Mouse (Mus musculus): Measurements from ENCODE around the gene Os9. TPM values are rescaled to one million over a fixed set of nuclear protein-coding genes. Genes with fewer than 3 reads are reported as not detected.
"Not testable (repeated sequence)": the region's sequence is repeated elsewhere in the genome, so short reads cannot be mapped to it uniquely, and the experiment has no call there.

Gene Os9
- total and polyA plus RNA-seq, 2 experiments from 2014 or later: 119 to 128 TPM

- Histone ChIP-seq H3K27ac (peak within 1 kb of the TSS; percentile 92), H3K36me3 (ENCODE audit: insufficient read depth, low read length) (peaks cover 36% of the 10 kb centered on the region), H3K9ac (replicated peaks; ENCODE audit: low read length) (peak within 1 kb of the TSS; percentile 97), H3K4me1 (ENCODE audit: insufficient read depth, low read length) (peaks cover 12% of the 10 kb centered on the region; the same call in 1 of the 2 replicates), H3K9me3 (ENCODE audit: low read length) (no peaks in the 10 kb centered on the region), H3K4me2 (ENCODE audit: low read depth, low read length) (peak within 1 kb of the TSS; percentile 79), H3K27me3 (ENCODE audit: insufficient read depth, low read length) (no peaks in the 10 kb centered on the region), H3K4me3 (ENCODE audit: low read length) (peak within 1 kb of the TSS; percentile 80)
- TF ChIP-seq CTCF (IDR thresholded peaks at IDR 0.05; ENCODE audit: low read depth): peak; percentile 31; the same call in 1 of the 2 replicates
- DNase-seq (ENCODE audit: low spot score): peak; percentile 99
- under 1% methylated on average over 45 of the region's 46 CpGs for WGBS
- peak; percentile 94 for ATAC-seq
Observed at GRCm38 (mm10) chr10:127063239-127063872, 57.6 kb downstream of the Os9 start, which contains the start of gene Cdk4. Gene Cdk4 (plus strand): TSS chr10:127063534.

- H3K4me3 ChIP-seq (ENCODE audit: low read length): no peak overlapping the region
- H3K9me3 ChIP-seq (ENCODE audit: low read length): no peaks in the 10 kb centered on the region
- DNase-seq (ENCODE audit: low spot score): no peak
- ATAC-seq: no peak
- peaks cover 12% of the 10 kb centered on the region; the same call in 1 of the 2 replicates for H3K4me1 ChIP-seq (ENCODE audit: insufficient read depth, low read length)
- peak overlapping the region; percentile 68; the same call in 1 of the 2 replicates for H3K27ac ChIP-seq
- 76% methylated on average over 5 of the region's 5 CpGs for WGBS
- no peak for TF ChIP-seq CTCF (IDR thresholded peaks at IDR 0.05; ENCODE audit: low read depth)
- H3K36me3 ChIP-seq (ENCODE audit: insufficient read depth, low read length): peaks cover 31% of the 10 kb centered on the region
- H3K9ac ChIP-seq (replicated peaks; ENCODE audit: low read length): no peak overlapping the region
- H3K4me2 ChIP-seq (ENCODE audit: low read depth, low read length): peak overlapping the region; percentile 53
- H3K27me3 ChIP-seq (ENCODE audit: insufficient read depth, low read length): no peaks in the 10 kb centered on the region
Observed at GRCm38 (mm10) chr10:127062503-127062902, 58.4 kb downstream of the Os9 start.

GRCm38 (mm10) chr10:127062101-127062500, 58.8 kb downstream of the Os9 start:
- Histone ChIP-seq H3K4me1 (ENCODE audit: insufficient read depth, low read length) (peaks cover 12% of the 10 kb centered on the region; the same call in 1 of the 2 replicates), H3K36me3 (ENCODE audit: insufficient read depth, low read length) (peaks cover 31% of the 10 kb centered on the region)
- not testable (repeated sequence) for DNase-seq (ENCODE audit: low spot score); H3K4me3 ChIP-seq (ENCODE audit: low read length); H3K27me3 ChIP-seq (ENCODE audit: insufficient read depth, low read length); H3K4me2 ChIP-seq (ENCODE audit: low read depth, low read length); H3K27ac ChIP-seq; H3K9ac ChIP-seq (replicated peaks; ENCODE audit: low read length); ATAC-seq; H3K9me3 ChIP-seq (ENCODE audit: low read length)
- 88% methylated on average over 4 of the region's 4 CpGs for WGBS

- peak overlapping the region; percentile 92; the same call in 1 of the 2 replicates for H3K27ac ChIP-seq
- no peak overlapping the region; the same call in 1 of the 2 replicates for H3K9ac ChIP-seq (replicated peaks; ENCODE audit: low read length)
- H3K4me3 ChIP-seq (ENCODE audit: low read length): peak overlapping the region; percentile 86; the same call in 1 of the 2 replicates
- H3K4me2 ChIP-seq (ENCODE audit: low read depth, low read length): peak overlapping the region; percentile 88
- no peak for ATAC-seq
- WGBS: 55% methylated on average over 2 of the region's 2 CpGs
- peaks cover 28% of the 10 kb centered on the region for H3K36me3 ChIP-seq (ENCODE audit: insufficient read depth, low read length)
- no peaks in the 10 kb centered on the region for H3K9me3 ChIP-seq (ENCODE audit: low read length)
- DNase-seq (ENCODE audit: low spot score): no peak
- peaks cover 12% of the 10 kb centered on the region; the same call in 1 of the 2 replicates for H3K4me1 ChIP-seq (ENCODE audit: insufficient read depth, low read length)
- no peak for TF ChIP-seq CTCF (IDR thresholded peaks at IDR 0.05; ENCODE audit: low read depth)
- no peaks in the 10 kb centered on the region for H3K27me3 ChIP-seq (ENCODE audit: insufficient read depth, low read length)
Observed at GRCm38 (mm10) chr10:127061513-127061912, 59.4 kb downstream of the Os9 start.

GRCm38 (mm10) chr10:127061085-127061484, 59.8 kb downstream of the Os9 start:
- Histone ChIP-seq H3K36me3 (ENCODE audit: insufficient read depth, low read length) (peaks cover 28% of the 10 kb centered on the region), H3K4me3 (ENCODE audit: low read length) (peak overlapping the region; percentile 86), H3K9ac (replicated peaks; ENCODE audit: low read length) (peak overlapping the region; percentile 93), H3K4me2 (ENCODE audit: low read depth, low read length) (peak overlapping the region; percentile 88), H3K4me1 (ENCODE audit: insufficient read depth, low read length) (peaks cover 12% of the 10 kb centered on the region; the same call in 1 of the 2 replicates), H3K9me3 (ENCODE audit: low read length) (no peaks in the 10 kb centered on the region), H3K27me3 (ENCODE audit: insufficient read depth, low read length) (no peaks in the 10 kb centered on the region), H3K27ac (peak overlapping the region; percentile 92)
- 22% methylated on average over 5 of the region's 5 CpGs for WGBS
- DNase-seq (ENCODE audit: low spot score): no peak
- TF ChIP-seq CTCF (IDR thresholded peaks at IDR 0.05; ENCODE audit: low read depth): no peak
- no peak for ATAC-seq

GRCm38 (mm10) chr10:127059968-127060916, 60.7 kb downstream of the Os9 start, which contains the start of gene March9:
Gene March9 (minus strand): TSS chr10:127060184.
- ATAC-seq (peak; percentile 41), DNase-seq (ENCODE audit: low spot score) (peak; percentile 93)
- peak within 1 kb of the TSS; percentile 86 for H3K4me3 ChIP-seq (ENCODE audit: low read length)
- no peaks in the 10 kb centered on the region for H3K27me3 ChIP-seq (ENCODE audit: insufficient read depth, low read length)
- H3K36me3 ChIP-seq (ENCODE audit: insufficient read depth, low read length): peaks cover 28% of the 10 kb centered on the region
- H3K4me1 ChIP-seq (ENCODE audit: insufficient read depth, low read length): peaks cover 12% of the 10 kb centered on the region; the same call in 1 of the 2 replicates
- H3K27ac ChIP-seq: peak within 1 kb of the TSS; percentile 92
- TF ChIP-seq CTCF (IDR thresholded peaks at IDR 0.05; ENCODE audit: low read depth): no peak
- peak within 1 kb of the TSS; percentile 93 for H3K9ac ChIP-seq (replicated peaks; ENCODE audit: low read length)
- peak within 1 kb of the TSS; percentile 88 for H3K4me2 ChIP-seq (ENCODE audit: low read depth, low read length)
- no peaks in the 10 kb centered on the region for H3K9me3 ChIP-seq (ENCODE audit: low read length)
- 1% methylated on average over 68 of the region's 72 CpGs for WGBS
